In genomic region chr10:81541363-81541762, GRCm38 (mm10) we compare ENCODE assay signal across 8 mouse cellular contexts. TPM values are rescaled to one million over a fixed set of nuclear protein-coding genes. Genes with fewer than 3 reads are reported as not detected.
A peak's percentile ranks its signal among the peaks of the same experiment; 100 is the strongest.
DNase-seq lines count a peak whose midpoint lies in the region; ATAC-seq and TF ChIP-seq lines count a peak whose summit lies in the region.
"Had no signal": no experiment of that assay in that cellular context is flagged by ENCODE, and none has a peak within 500 bp of the region (broad histone marks: within the 10 kb centered on the region; RNA-seq: fewer than 3 reads in every experiment).

No protein-coding gene starts in this region.

- H3K4me1 ChIP-seq in hindbrain, embryonic 14.5 days (replicated peaks; ENCODE audit: control insufficient read depth, insufficient read depth, low read length) = peaks cover 18% of the 10 kb centered on the region
- H3K4me1 ChIP-seq in hindbrain, postnatal 0 days (ENCODE audit: insufficient read depth, low read length) = peaks cover 17% of the 10 kb centered on the region
- H3K4me1 ChIP-seq in testis, adult 2 months (ENCODE audit: control insufficient read depth, insufficient read depth, low read length) = peaks cover 9% of the 10 kb centered on the region
- H3K4me1 ChIP-seq in liver, embryonic 11.5 days (replicated peaks; ENCODE audit: control insufficient read depth, insufficient read depth, low read length) = peaks cover 38% of the 10 kb centered on the region

- no peaks in the 10 kb centered on the region; the same call in 1 of the 2 replicates for H3K36me3 ChIP-seq in hindbrain, embryonic 14.5 days (replicated peaks; ENCODE audit: control insufficient read depth, insufficient read depth)
- no peaks in the 10 kb centered on the region for H3K36me3 ChIP-seq in hindbrain, postnatal 0 days (ENCODE audit: insufficient read depth, low read length)
- H3K36me3 ChIP-seq in testis, adult 2 months (ENCODE audit: control insufficient read depth, insufficient read depth, low read length) = no peaks in the 10 kb centered on the region
- peaks cover 8% of the 10 kb centered on the region; the same call in 1 of the 2 replicates for H3K36me3 ChIP-seq in liver, embryonic 11.5 days (ENCODE audit: control insufficient read depth, insufficient read depth, low read length)

- no peaks in the 10 kb centered on the region for H3K27me3 ChIP-seq in hindbrain, embryonic 14.5 days (ENCODE audit: control insufficient read depth, insufficient read depth, low read length)
- no peaks in the 10 kb centered on the region for H3K27me3 ChIP-seq in hindbrain, postnatal 0 days (ENCODE audit: insufficient read depth, low read length)
- no peaks in the 10 kb centered on the region for H3K27me3 ChIP-seq in testis, adult 2 months (ENCODE audit: control insufficient read depth, insufficient read depth, low read length)
- H3K27me3 ChIP-seq in liver, embryonic 11.5 days (replicated peaks; ENCODE audit: control insufficient read depth, insufficient read depth, low read length) = no peaks in the 10 kb centered on the region

- TF ChIP-seq CTCF in hindbrain, postnatal 0 days (IDR thresholded peaks at IDR 0.05; ENCODE audit: low read depth) = no peak
- TF ChIP-seq CTCF in testis, adult 2 months (IDR thresholded peaks at IDR 0.05; ENCODE audit: control insufficient read depth, insufficient read depth, insufficient replicate concordance, low read depth, low read length) = no peak

- H3K4me3 ChIP-seq in hindbrain, embryonic 14.5 days (replicated peaks; ENCODE audit: low read length) = no peak overlapping the region
- no peak overlapping the region for H3K4me3 ChIP-seq in hindbrain, postnatal 0 days (ENCODE audit: low read length)
- H3K4me3 ChIP-seq in testis, adult 2 months (ENCODE audit: control insufficient read depth, low read depth, low read length) = no peak overlapping the region
- no peak overlapping the region for H3K4me3 ChIP-seq in liver, embryonic 11.5 days (ENCODE audit: low read depth, low read length)

- no peak overlapping the region for H3K27ac ChIP-seq in hindbrain, embryonic 14.5 days
- H3K27ac ChIP-seq in hindbrain, postnatal 0 days = no peak overlapping the region
- H3K27ac ChIP-seq in testis, adult 2 months (ENCODE audit: control insufficient read depth, insufficient read depth, low read depth, low read length) = 0 out of 2 replicates have a peak overlapping the region, but pooled peaks have one; percentile 14
- peak overlapping the region; percentile 20; the same call in 1 of the 2 replicates for H3K27ac ChIP-seq in liver, embryonic 11.5 days (ENCODE audit: low read depth, low read length)

- H3K9me3 ChIP-seq in hindbrain, embryonic 14.5 days (ENCODE audit: control insufficient read depth, low read length) = no peaks in the 10 kb centered on the region
- H3K9me3 ChIP-seq in hindbrain, postnatal 0 days (ENCODE audit: low read length) = no peaks in the 10 kb centered on the region
- H3K9me3 ChIP-seq in liver, embryonic 11.5 days (ENCODE audit: control insufficient read depth, low read length) = no peaks in the 10 kb centered on the region

- intact Hi-C loops in left cerebral cortex, postnatal 10 days (cut with DNase I) = no loop called here

- no peak for ATAC-seq in hindbrain, embryonic 14.5 days (ENCODE audit: low FRiP score)
- ATAC-seq in hindbrain, postnatal 0 days = no peak
- no peak for ATAC-seq in liver, embryonic 11.5 days (replicated peaks; ENCODE audit: low FRiP score)

- H3K9ac ChIP-seq in hindbrain, embryonic 14.5 days = peak overlapping the region; percentile 5; the same call in 1 of the 2 replicates
- no peak overlapping the region for H3K9ac ChIP-seq in hindbrain, postnatal 0 days (replicated peaks; ENCODE audit: low read length)
- H3K9ac ChIP-seq in liver, embryonic 11.5 days (ENCODE audit: low read depth, low read length) = 0 out of 2 replicates have a peak overlapping the region, but pooled peaks have one; percentile 6

- no peak for TF ChIP-seq POLR2A in testis, adult 2 months (IDR thresholded peaks at IDR 0.05; ENCODE audit: control insufficient read depth, low read depth, low read length)

- no peak for DNase-seq in hindbrain, embryonic 14.5 days (ENCODE audit: low spot score)
- no peak for DNase-seq in hindbrain, postnatal 0 days (ENCODE audit: low spot score)
- no peak for DNase-seq in testis, postnatal 14 days (ENCODE audit: low spot score)
- DNase-seq in liver, embryonic 11.5 days (ENCODE audit: low spot score) = no peak
- DNase-seq in thymus, postnatal 4 days = no peak
- DNase-seq in left cerebral cortex, postnatal 10 days (ENCODE audit: extremely low spot score in 1 of 2, low spot score in 2 of 2) = no peak
- DNase-seq: cerebellum, postnatal 10 days had no signal

- WGBS in hindbrain, embryonic 14.5 days = 86% methylated on average over 5 of the region's 5 CpGs
- 87% methylated on average over 5 of the region's 5 CpGs for WGBS in hindbrain, postnatal 0 days
- 69% methylated on average over 5 of the region's 5 CpGs for WGBS in liver, embryonic 11.5 days

- H3K4me2 ChIP-seq in hindbrain, embryonic 14.5 days (replicated peaks) = no peak overlapping the region
- no peak overlapping the region for H3K4me2 ChIP-seq in hindbrain, postnatal 0 days (ENCODE audit: low read depth, low read length)
- H3K4me2 ChIP-seq in liver, embryonic 11.5 days = peak overlapping the region; percentile 99; the same call in 1 of the 2 replicates

RNA-seq across cellular contexts. Expression of gene Gna11, which starts 3.6 kb away (rescaled TPM):
- polyA plus RNA-seq in hindbrain, embryonic 14.5 days (2014; fragmentation: Nextera tagmentation; extraction: Ambion mirVana) = 87.5 and 95.5 TPM in 2 replicates
- total RNA-seq in hindbrain, postnatal 0 days (2014; rRNA removed) = 121 and 139 TPM in 2 replicates
- polyA plus RNA-seq in hindbrain, postnatal 0 days (2015; fragmentation: Nextera tagmentation; extraction: Ambion mirVana) = 95.6 and 105 TPM in 2 replicates
- 26.3 and 28.9 TPM in 2 replicates for polyA plus RNA-seq in testis, adult 2 months (2012; rRNA removed)
- 46.4 and 47.0 TPM in 2 replicates for polyA plus RNA-seq in liver, embryonic 11.5 days (2014; fragmentation: Nextera tagmentation; extraction: Ambion mirVana)
- total RNA-seq in left cerebral cortex, postnatal 10 days (2021) = 100 to 1,000 TPM; 111 to 118 TPM

RNA-seq across cellular contexts. Expression of gene Gna15, which starts 17.3 kb away (rescaled TPM):
- polyA plus RNA-seq in hindbrain, embryonic 14.5 days (2014; fragmentation: Nextera tagmentation; extraction: Ambion mirVana) = 1.1 and 1.2 TPM in 2 replicates
- 2.5 and 9.8 TPM in 2 replicates for total RNA-seq in hindbrain, postnatal 0 days (2014; rRNA removed)
- 1.2 and 1.9 TPM in 2 replicates for polyA plus RNA-seq in hindbrain, postnatal 0 days (2015; fragmentation: Nextera tagmentation; extraction: Ambion mirVana)
- polyA plus RNA-seq in testis, adult 2 months (2012; rRNA removed) = 1.0 and 1.2 TPM in 2 replicates
- 10.1 and 11.3 TPM in 2 replicates for polyA plus RNA-seq in liver, embryonic 11.5 days (2014; fragmentation: Nextera tagmentation; extraction: Ambion mirVana)
- 1 to 10 TPM; 2.3 to 2.9 TPM for total RNA-seq in left cerebral cortex, postnatal 10 days (2021)

RNA-seq across cellular contexts. Expression of gene Aes, which starts 17.9 kb away (rescaled TPM):
- polyA plus RNA-seq in hindbrain, embryonic 14.5 days (2014; fragmentation: Nextera tagmentation; extraction: Ambion mirVana) = 524 and 550 TPM in 2 replicates
- total RNA-seq in hindbrain, postnatal 0 days (2014; rRNA removed) = 611 and 635 TPM in 2 replicates
- 803 and 834 TPM in 2 replicates for polyA plus RNA-seq in hindbrain, postnatal 0 days (2015; fragmentation: Nextera tagmentation; extraction: Ambion mirVana)
- 154 and 172 TPM in 2 replicates for polyA plus RNA-seq in testis, adult 2 months (2012; rRNA removed)
- 213 and 229 TPM in 2 replicates for polyA plus RNA-seq in liver, embryonic 11.5 days (2014; fragmentation: Nextera tagmentation; extraction: Ambion mirVana)
- total RNA-seq in left cerebral cortex, postnatal 10 days (2021) = 100 to 1,000 TPM; 542 to 558 TPM

RNA-seq across cellular contexts. Expression of gene Tle2, which starts 33.0 kb away (rescaled TPM):
- polyA plus RNA-seq in hindbrain, embryonic 14.5 days (2014; fragmentation: Nextera tagmentation; extraction: Ambion mirVana) = 24.5 and 29.7 TPM in 2 replicates
- total RNA-seq in hindbrain, postnatal 0 days (2014; rRNA removed) = 28.8 and 41.8 TPM in 2 replicates
- 43.7 and 45.5 TPM in 2 replicates for polyA plus RNA-seq in hindbrain, postnatal 0 days (2015; fragmentation: Nextera tagmentation; extraction: Ambion mirVana)
- polyA plus RNA-seq in testis, adult 2 months (2012; rRNA removed) = 19.0 and 22.1 TPM in 2 replicates
- polyA plus RNA-seq in liver, embryonic 11.5 days (2014; fragmentation: Nextera tagmentation; extraction: Ambion mirVana) = 5.1 and 6.9 TPM in 2 replicates
- total RNA-seq in left cerebral cortex, postnatal 10 days (2021) = 10 to 100 TPM; 20.9 to 22.4 TPM

RNA-seq across cellular contexts. Expression of gene S1pr4, which starts 41.4 kb away (rescaled TPM):
- polyA plus RNA-seq in hindbrain, embryonic 14.5 days (2014; fragmentation: Nextera tagmentation; extraction: Ambion mirVana) = 0.70 and 0.81 TPM in 2 replicates
- total RNA-seq in hindbrain, postnatal 0 days (2014; rRNA removed) = 0.40 and 1.3 TPM in 2 replicates
- 0.38 and 0.40 TPM in 2 replicates for polyA plus RNA-seq in hindbrain, postnatal 0 days (2015; fragmentation: Nextera tagmentation; extraction: Ambion mirVana)
- 0.04 and 0.13 TPM in 2 replicates for polyA plus RNA-seq in testis, adult 2 months (2012; rRNA removed)
- polyA plus RNA-seq in liver, embryonic 11.5 days (2014; fragmentation: Nextera tagmentation; extraction: Ambion mirVana) = 4.5 and 4.6 TPM in 2 replicates
- total RNA-seq in left cerebral cortex, postnatal 10 days (2021) = under 1 TPM; 0.18 to 0.28 TPM

Comparison
In these comparisons a context has a peak if more than half of its experiments do, and no peak if none do; other contexts are left out.
1. H3K27ac ChIP-seq: peak in testis, adult 2 months (single experiment) and liver, embryonic 11.5 days (single experiment); none in hindbrain, embryonic 14.5 days (single experiment) and hindbrain, postnatal 0 days (single experiment).